Mouse (Mus musculus) kidney, adult 2 months (tissue): Measurements from ENCODE around the gene Barx2. TPM values are rescaled to one million over a fixed set of nuclear protein-coding genes. Genes with fewer than 3 reads are reported as not detected.
"Not testable (repeated sequence)": the region's sequence is repeated elsewhere in the genome, so short reads cannot be mapped to it uniquely, and the experiment has no call there.

ENCODE experiments used
- DNase-seq: peaks from one replicate; pipeline ENCODE4 v3.0.0; 2021
- H3K27ac ChIP-seq: fragments of 200-500 bp; 2 replicates; pipeline ENCODE4 v1.5.1; 2012; ENCODE audit warnings: low read depth, low read length, control low read depth, inconsistent platforms; ENCODE audit not compliant: insufficient read depth
- H3K27me3 ChIP-seq: fragments of 200-500 bp; replicated peaks from 2 replicates; pipeline ENCODE4 v1.6.1; 2012; ENCODE audit warnings: mild to moderate bottlenecking, moderate library complexity, low read length, inconsistent platforms; ENCODE audit not compliant: control insufficient read depth, insufficient read depth
- H3K36me3 ChIP-seq: fragments of 200-500 bp; 2 replicates; pipeline ENCODE4 v1.6.1; 2012; ENCODE audit warnings: mild to moderate bottlenecking, moderate library complexity, low read length, inconsistent platforms; ENCODE audit not compliant: control insufficient read depth, insufficient read depth
- H3K4me1 ChIP-seq: fragments of 200-500 bp; 2 replicates; pipeline ENCODE4 v1.6.1; 2011; ENCODE audit warnings: low read length; ENCODE audit not compliant: control insufficient read depth, insufficient read depth
- H3K4me3 ChIP-seq: fragments of 200-500 bp; 2 replicates; pipeline ENCODE4 v1.5.1; 2011; ENCODE audit warnings: mild to moderate bottlenecking, low read depth, low read length, control low read depth; ENCODE audit not compliant: insufficient read depth
- CTCF ChIP-seq: fragments of 200-500 bp; conservative IDR thresholded peaks from 2 replicates; pipeline ENCODE4 v1.5.1; 2011; ENCODE audit warnings: low read depth, mild to moderate bottlenecking, control low read depth, low read length, moderate library complexity, mixed read lengths; ENCODE audit not compliant: insufficient read depth, insufficient read length
- POLR2A ChIP-seq: fragments of 200-500 bp; IDR thresholded peaks from one replicate; pipeline ENCODE4 v1.6.1; 2011; ENCODE audit warnings: low read depth, low read length, control low read depth
- whole genome bisulfite sequencing: fragments of 180-500 bp; shearing (Covaris S2); methylation state at CpG from one replicate; pipeline ENCODE4 v1.1.7; 2018; 5-methylcytosine and 5-hydroxymethylcytosine counted together
- polyA plus RNA-seq: library from polyadenylated mRNA; depleted of rRNA; stranded (reverse); fragments of >200 nt; gene quantifications from 2 replicates; pipeline ENCODE4 v1.2.3, GENCODE M21; 2012

Barx2 gene
- polyA plus RNA-seq, 1 experiment, result 0.16 TPM

DNA sequence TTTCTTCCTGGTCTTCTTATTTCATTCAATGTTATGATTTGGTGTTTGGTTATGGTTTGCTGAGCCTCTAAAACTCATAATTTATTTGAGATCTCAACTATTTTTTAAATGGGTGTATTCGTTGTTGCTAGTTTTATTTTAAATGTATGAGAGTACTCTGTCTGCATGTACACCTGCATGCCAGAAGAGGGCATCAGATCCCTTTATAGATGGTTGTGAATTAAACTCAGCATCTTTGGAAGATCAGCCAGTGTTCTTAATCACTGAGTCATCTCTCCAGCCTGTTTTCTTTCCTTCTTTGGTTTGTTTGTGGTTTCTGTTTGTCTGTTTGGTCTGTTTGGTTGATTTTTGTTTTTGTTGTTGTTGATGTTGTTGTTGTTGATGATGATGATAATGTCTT is 29.1 kb upstream of the Barx2 start:
- TF ChIP-seq POLR2A (no peak), CTCF (no peak)
- 34% methylated on average over 1 of the region's 1 CpGs for whole genome bisulfite sequencing
- no peaks in the 10 kb centered on the region for H3K4me1 ChIP-seq

GRCm38 (mm10) chr9:31936486-31936885 is 23.2 kb upstream of the Barx2 start:
- H3K4me3 ChIP-seq, H3K36me3 ChIP-seq, H3K27ac ChIP-seq, H3K4me1 ChIP-seq, DNase-seq, H3K27me3 ChIP-seq: not testable (repeated sequence)
- WGBS, result 96% methylated on average over 15 of the region's 16 CpGs

More for the DNA sequence above, 29.1 kb upstream of the Barx2 start:
- peak; percentile 16 for DNase-seq
- H3K4me3 ChIP-seq, result no peak overlapping the region
- no peaks in the 10 kb centered on the region for H3K27me3 ChIP-seq
- H3K36me3 ChIP-seq, result no peaks in the 10 kb centered on the region
- no peak overlapping the region for H3K27ac ChIP-seq

DNA sequence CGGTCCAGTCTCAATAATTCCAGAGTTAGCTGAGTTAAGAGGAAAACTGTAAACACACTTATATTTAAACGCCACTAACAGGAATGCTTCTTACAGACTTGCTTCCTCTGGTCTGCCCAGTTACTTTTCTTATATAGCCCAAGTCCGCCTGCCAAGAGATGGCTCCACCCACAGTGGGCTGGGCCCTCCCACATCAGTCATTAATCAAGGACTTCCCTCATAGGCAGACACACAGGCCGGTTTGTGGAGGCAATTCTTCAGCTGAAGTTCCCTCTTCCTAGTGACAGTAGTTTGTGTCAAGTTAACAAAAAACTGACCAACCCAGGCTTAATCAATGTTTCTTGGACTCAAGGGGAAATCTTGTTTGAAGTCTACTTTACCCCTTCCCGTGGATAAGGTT is 18.4 kb upstream of the Barx2 start:
- no peak for TF ChIP-seq CTCF
- TF ChIP-seq POLR2A, result no peak
- no peaks in the 10 kb centered on the region for H3K4me1 ChIP-seq
- DNase-seq, result peak; percentile 65
- H3K27ac ChIP-seq, result no peak overlapping the region
- no peaks in the 10 kb centered on the region for H3K36me3 ChIP-seq
- 52% methylated on average over 5 of the region's 5 CpGs for WGBS
- H3K27me3 ChIP-seq, result no peaks in the 10 kb centered on the region; the same call in 1 of the 2 replicates
- no peak overlapping the region for H3K4me3 ChIP-seq

DNA sequence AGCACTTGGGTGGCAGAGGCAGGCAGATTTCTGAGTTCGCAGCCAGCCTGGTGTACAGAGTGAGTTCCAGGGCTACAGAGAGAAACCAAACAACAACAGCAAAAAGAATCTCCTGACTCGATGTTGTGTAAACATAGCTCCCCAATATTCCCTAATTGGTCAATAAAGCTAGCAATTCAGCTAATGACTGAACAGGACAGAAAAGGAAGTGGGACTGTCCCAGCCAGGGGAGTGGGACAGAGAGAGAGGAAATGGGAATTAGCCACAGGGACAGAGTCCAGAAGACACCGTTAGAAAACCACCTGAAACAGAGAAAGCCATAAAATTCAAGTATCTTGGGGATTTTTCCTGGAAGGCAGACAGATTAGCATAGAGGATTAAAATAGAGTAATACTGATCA is 18.0 kb upstream of the Barx2 start:
- DNase-seq, result no peak
- TF ChIP-seq POLR2A (no peak), CTCF (no peak)
- Histone ChIP-seq H3K36me3 (no peaks in the 10 kb centered on the region), H3K27me3 (no peaks in the 10 kb centered on the region; the same call in 1 of the 2 replicates), H3K27ac (no peak overlapping the region), H3K4me1 (no peaks in the 10 kb centered on the region), H3K4me3 (no peak overlapping the region)
- 58% methylated on average over 3 of the region's 3 CpGs for WGBS

DNA sequence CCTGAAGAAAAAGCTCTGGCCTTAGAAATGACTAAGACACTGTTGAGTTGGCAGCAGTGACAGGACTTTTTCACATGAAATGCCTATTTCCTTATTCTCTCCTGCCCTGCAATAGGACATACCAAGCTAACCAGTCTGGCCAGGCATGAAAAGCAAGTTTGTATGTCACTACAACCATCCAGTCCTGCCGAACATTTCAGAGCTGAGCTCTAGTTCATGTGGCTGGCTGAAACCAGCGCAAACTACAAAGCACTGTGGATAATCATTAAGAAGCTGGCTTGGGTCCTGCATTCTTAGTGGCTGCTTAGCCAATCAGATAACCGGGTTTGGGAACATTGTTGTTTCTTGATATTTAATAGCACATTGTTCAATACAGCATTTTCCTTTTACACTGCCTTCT is 13.5 kb upstream of the Barx2 start:
- WGBS, result 27% methylated on average over 3 of the region's 3 CpGs
- DNase-seq, result peak; percentile 85
- Histone ChIP-seq H3K36me3 (no peaks in the 10 kb centered on the region), H3K27ac (no peak overlapping the region), H3K4me1 (no peaks in the 10 kb centered on the region), H3K27me3 (no peaks in the 10 kb centered on the region), H3K4me3 (no peak overlapping the region)
- TF ChIP-seq CTCF (no peak), POLR2A (no peak)

DNA sequence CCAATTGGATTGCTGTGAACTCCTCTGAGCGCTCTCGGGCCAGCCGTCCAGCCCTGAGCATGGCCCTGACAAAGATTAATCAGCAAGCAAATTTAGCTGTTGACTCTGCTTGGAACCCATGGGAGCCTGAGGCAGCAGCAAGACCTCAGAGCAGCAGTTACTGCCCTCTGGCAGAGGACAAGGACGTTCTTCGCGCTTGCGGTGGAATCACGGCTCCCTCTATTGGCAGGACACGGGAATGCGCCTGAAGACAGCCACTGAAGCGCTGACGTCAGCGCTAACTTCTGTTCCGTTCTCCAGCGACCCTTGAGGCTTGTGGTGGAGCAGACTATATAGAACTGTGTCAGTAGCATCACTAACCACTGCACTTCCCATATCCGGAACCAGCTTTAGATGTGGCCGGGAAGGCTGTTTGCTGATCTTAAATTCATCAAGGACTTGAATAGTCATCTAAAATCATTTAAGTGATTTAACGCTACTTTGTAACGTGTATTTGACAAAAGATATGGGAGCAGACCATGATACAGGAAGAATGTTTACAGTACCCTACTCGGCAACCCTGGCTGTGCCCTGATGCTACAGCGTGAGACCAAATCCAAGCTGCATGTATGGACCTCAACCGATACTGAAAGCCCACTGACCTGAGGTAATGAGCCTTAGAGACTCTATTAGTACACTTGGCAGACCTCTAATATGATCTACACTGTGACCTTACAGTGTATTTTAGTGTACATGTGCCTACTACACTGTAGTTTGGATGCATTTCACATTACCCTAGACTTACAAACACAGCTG is 12.8 kb upstream of the Barx2 start:
- no peak overlapping the region for H3K27ac ChIP-seq
- H3K27me3 ChIP-seq, result no peaks in the 10 kb centered on the region
- peak; percentile 87 for DNase-seq
- H3K36me3 ChIP-seq, result no peaks in the 10 kb centered on the region
- TF ChIP-seq CTCF (peak; percentile 99), POLR2A (no peak)
- H3K4me3 ChIP-seq, result no peak overlapping the region
- 11% methylated on average over 22 of the region's 22 CpGs for WGBS
- no peaks in the 10 kb centered on the region for H3K4me1 ChIP-seq

DNA sequence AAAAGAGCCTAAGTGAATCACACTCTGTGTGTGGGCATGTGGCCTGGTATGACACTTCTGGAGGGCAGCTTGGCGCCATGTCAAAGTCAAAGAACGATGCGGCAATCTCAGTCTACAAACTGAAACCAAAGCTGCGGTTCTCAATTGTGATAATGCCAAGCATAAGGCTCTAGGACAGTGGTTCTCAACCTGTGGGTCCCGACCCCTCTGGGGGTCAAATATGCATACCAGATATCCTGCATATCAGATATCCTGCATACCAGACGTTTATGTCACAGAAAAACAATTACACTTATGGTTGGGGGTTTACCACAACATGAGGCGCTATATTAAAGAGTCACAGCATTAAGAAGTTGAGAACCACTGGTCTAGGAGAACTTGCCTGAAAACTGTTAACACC is 10.3 kb upstream of the Barx2 start:
- Histone ChIP-seq H3K4me1 (no peaks in the 10 kb centered on the region), H3K27me3 (no peaks in the 10 kb centered on the region), H3K36me3 (no peaks in the 10 kb centered on the region), H3K4me3 (no peak overlapping the region), H3K27ac (no peak overlapping the region)
- TF ChIP-seq CTCF (no peak), POLR2A (no peak)
- 87% methylated on average over 7 of the region's 7 CpGs for WGBS
- DNase-seq, result no peak
